Mouse (Mus musculus) C2C12 (cell line): Measurements from ENCODE around the gene Cdh18. TPM values are rescaled to one million over a fixed set of nuclear protein-coding genes. Genes with fewer than 3 reads are reported as not detected.

Experiments used
- H3K27me3 ChIP-seq: one replicate; pipeline ENCODE4 v1.6.1; 2011; ENCODE audit not compliant: control insufficient read depth, insufficient read depth, insufficient read length
- H3K36me3 ChIP-seq: one replicate; pipeline ENCODE4 v1.6.1; 2011; ENCODE audit not compliant: control insufficient read depth, insufficient read depth
- H3K4me3 ChIP-seq: one replicate; pipeline ENCODE4 v1.5.1; 2011; ENCODE audit warnings: mild to moderate bottlenecking, control low read depth; ENCODE audit not compliant: poor library complexity, insufficient read depth, severe bottlenecking
- H3K79me2 ChIP-seq: one replicate; pipeline ENCODE4 v1.6.1; 2011; ENCODE audit not compliant: control insufficient read depth, insufficient read depth
- H3K79me3 ChIP-seq: one replicate; pipeline ENCODE4 v1.6.1; 2011; ENCODE audit warnings: low read depth, control low read depth
- H3ac ChIP-seq: one replicate; pipeline ENCODE3; 2011; ENCODE audit warnings: low read depth; ENCODE audit not compliant: control insufficient read depth, insufficient read length
- CEBPB ChIP-seq: IDR thresholded peaks from one replicate; pipeline ENCODE4 v1.6.1; 2011; ENCODE audit warnings: low read depth, mild to moderate bottlenecking, control low read depth, moderate library complexity
- CTCF ChIP-seq: IDR thresholded peaks from one replicate; pipeline ENCODE4 v1.5.1; 2011; ENCODE audit not compliant: control insufficient read depth, insufficient read depth, insufficient read length
- FOSL1 ChIP-seq: IDR thresholded peaks from one replicate; pipeline ENCODE4 v1.8.0; 2011; ENCODE audit warnings: mild to moderate bottlenecking, low read length; ENCODE audit not compliant: poor library complexity, insufficient read depth, severe bottlenecking
- MAX ChIP-seq: IDR thresholded peaks from one replicate; pipeline ENCODE4 v1.6.1; 2011; ENCODE audit warnings: mild to moderate bottlenecking, control low read depth
- MYOD1 ChIP-seq: IDR thresholded peaks from one replicate; pipeline ENCODE4 v1.6.1; 2011; ENCODE audit warnings: low read depth; ENCODE audit not compliant: control insufficient read depth, insufficient read length
- MYOG ChIP-seq: IDR thresholded peaks from one replicate; pipeline ENCODE4 v1.6.1; 2011; ENCODE audit not compliant: control insufficient read depth, insufficient read length; ENCODE audit errors: extremely low read depth
- USF1 ChIP-seq: IDR thresholded peaks from one replicate; pipeline ENCODE4 v1.6.1; 2011; ENCODE audit warnings: low read depth, mild to moderate bottlenecking, control low read depth, moderate library complexity
- long read RNA-seq, 2 experiments: library from polyadenylated mRNA; unstranded; transcript quantifications; one replicate each; pipeline ENCODE4 v2.0.0; 2019 to 2020
- polyA plus RNA-seq: library from polyadenylated mRNA; unstranded; fragments of >200 nt; fragmentation: generic; extraction: Trizol; gene quantifications from one replicate; pipeline ENCODE4 v1.2.1, GENCODE M21; 2012; ENCODE audit warnings: missing spikeins

Gene Cdh18
- polyA plus RNA-seq = 2.9 TPM
- long read RNA-seq, experiment 1, partial matches to known transcripts = 1 of 2 reads
- long read RNA-seq, experiment 1, other reads (novel, unspliced or antisense) = 0 of 2 reads
- long read RNA-seq, experiment 2, partial matches to known transcripts = 1 of 7 reads
- long read RNA-seq, experiment 2, other reads (novel, unspliced or antisense) = 4 of 7 reads

GRCm38 (mm10) chr15:22548711-22549271, at the start of gene Cdh18:
Gene Cdh18 (plus strand): TSS chr15:22549022.
- no peak within 1 kb of the TSS for H3K4me3 ChIP-seq
- H3ac ChIP-seq = no peak within 1 kb of the TSS
- TF ChIP-seq MAX (no peak), FOSL1 (no peak), CTCF (no peak), MYOG (no peak), USF1 (no peak), MYOD1 (no peak), CEBPB (no peak)
- no peaks in the 10 kb centered on the region for H3K27me3 ChIP-seq
- H3K36me3 ChIP-seq = no peaks in the 10 kb centered on the region
- no peaks in the 10 kb centered on the region for H3K79me3 ChIP-seq
- no peaks in the 10 kb centered on the region for H3K79me2 ChIP-seq

- Histone ChIP-seq H3ac (no peak overlapping the region), H3K36me3 (no peaks in the 10 kb centered on the region), H3K27me3 (no peaks in the 10 kb centered on the region), H3K4me3 (no peak overlapping the region), H3K79me3 (no peaks in the 10 kb centered on the region), H3K79me2 (no peaks in the 10 kb centered on the region)
- TF ChIP-seq CTCF = no peak
- TF ChIP-seq USF1 = no peak
- TF ChIP-seq MYOG = no peak
Measured at GRCm38 (mm10) chr15:22511271-22511670, 37.6 kb upstream of the Cdh18 start.

GRCm38 (mm10) chr15:22535828-22536227, 13.0 kb upstream of the Cdh18 start:
- no peak for TF ChIP-seq FOSL1
- TF ChIP-seq MYOG = no peak
- no peak for TF ChIP-seq MAX
- no peak for TF ChIP-seq CEBPB
- TF ChIP-seq CTCF = no peak
- no peak for TF ChIP-seq MYOD1
- TF ChIP-seq USF1 = no peak
- Histone ChIP-seq H3K4me3 (no peak overlapping the region), H3K36me3 (no peaks in the 10 kb centered on the region), H3K79me2 (no peaks in the 10 kb centered on the region), H3K27me3 (no peaks in the 10 kb centered on the region), H3ac (no peak overlapping the region), H3K79me3 (no peaks in the 10 kb centered on the region)

GRCm38 (mm10) chr15:22577974-22578616, 29.3 kb downstream of the Cdh18 start:
- Histone ChIP-seq H3K36me3 (no peaks in the 10 kb centered on the region), H3K4me3 (no peak overlapping the region), H3K79me2 (no peaks in the 10 kb centered on the region), H3K27me3 (no peaks in the 10 kb centered on the region), H3K79me3 (no peaks in the 10 kb centered on the region), H3ac (no peak overlapping the region)
- TF ChIP-seq MYOG (no peak), MAX (no peak), USF1 (no peak)

- Histone ChIP-seq H3K36me3 (no peaks in the 10 kb centered on the region), H3K79me2 (no peaks in the 10 kb centered on the region), H3K27me3 (no peaks in the 10 kb centered on the region), H3ac (no peak overlapping the region), H3K79me3 (no peaks in the 10 kb centered on the region), H3K4me3 (no peak overlapping the region)
- no peak for TF ChIP-seq MAX
- no peak for TF ChIP-seq FOSL1
Measured at GRCm38 (mm10) chr15:22578617-22578990, 29.8 kb downstream of the Cdh18 start.

GRCm38 (mm10) chr15:22584667-22585066, 35.8 kb downstream of the Cdh18 start:
- Histone ChIP-seq H3K4me3 (no peak overlapping the region), H3K79me3 (no peaks in the 10 kb centered on the region), H3ac (no peak overlapping the region), H3K27me3 (no peaks in the 10 kb centered on the region), H3K79me2 (no peaks in the 10 kb centered on the region), H3K36me3 (no peaks in the 10 kb centered on the region)
- no peak for TF ChIP-seq MYOG
